Mouse (Mus musculus) spleen, adult 2 months (tissue): Measurements from ENCODE around the gene Gzmd. TPM values are rescaled to one million over a fixed set of nuclear protein-coding genes. Genes with fewer than 3 reads are reported as not detected.

ENCODE experiments used
- DNase-seq, 2 experiments: peaks; one replicate each; pipeline versions ENCODE4 v3.0.0 to v3.0.0-alpha.2; 2012 to 2021; ENCODE audit warnings: low spot score in 2 of 2, low read depth in 1 of 2
- H3K27ac ChIP-seq: fragments of 200-500 bp; 2 replicates; pipeline ENCODE4 v1.5.1; 2012; ENCODE audit warnings: low read length, inconsistent platforms; ENCODE audit not compliant: insufficient read depth
- H3K27me3 ChIP-seq: fragments of 200-500 bp; 2 replicates; pipeline ENCODE4 v1.6.1; 2012; ENCODE audit warnings: mild to moderate bottlenecking, moderate library complexity, low read length, inconsistent platforms; ENCODE audit not compliant: control insufficient read depth, insufficient read depth
- H3K36me3 ChIP-seq: fragments of 200-500 bp; 2 replicates; pipeline ENCODE4 v1.6.1; 2012; ENCODE audit warnings: mild to moderate bottlenecking, low read length, inconsistent platforms; ENCODE audit not compliant: control insufficient read depth, insufficient read depth
- H3K4me1 ChIP-seq: fragments of 200-500 bp; 2 replicates; pipeline ENCODE4 v1.6.1; 2011; ENCODE audit warnings: inconsistent platforms; ENCODE audit not compliant: control insufficient read depth, insufficient read depth, insufficient read length
- H3K4me3 ChIP-seq: fragments of 200-500 bp; 2 replicates; pipeline ENCODE4 v1.5.1; 2011; ENCODE audit warnings: mild to moderate bottlenecking, inconsistent platforms; ENCODE audit not compliant: insufficient read depth, insufficient read length; ENCODE audit errors: extremely low read depth
- CTCF ChIP-seq: fragments of 200-500 bp; IDR thresholded peaks from 2 replicates; pipeline ENCODE4 v1.5.1; 2011; ENCODE audit warnings: mild to moderate bottlenecking, inconsistent platforms; ENCODE audit not compliant: insufficient read depth, insufficient read length, insufficient replicate concordance; ENCODE audit errors: extremely low read depth
- POLR2A ChIP-seq: fragments of 200-500 bp; IDR thresholded peaks from 2 replicates; pipeline ENCODE4 v1.6.1; 2011; ENCODE audit warnings: low read depth, low read length, inconsistent platforms
- WGBS: fragments of 180-500 bp; shearing (Covaris S2); methylation state at CpG from one replicate; pipeline ENCODE4 v1.1.7; 2018; 5-methylcytosine and 5-hydroxymethylcytosine counted together
- polyA plus RNA-seq: library from polyadenylated mRNA; depleted of rRNA; stranded (reverse); fragments of >200 nt; gene quantifications from 2 replicates; pipeline ENCODE4 v1.2.3, GENCODE M21; 2012; rRNA removed

Gene Gzmd
- polyA plus RNA-seq, 1 experiment, result not detected

DNA sequence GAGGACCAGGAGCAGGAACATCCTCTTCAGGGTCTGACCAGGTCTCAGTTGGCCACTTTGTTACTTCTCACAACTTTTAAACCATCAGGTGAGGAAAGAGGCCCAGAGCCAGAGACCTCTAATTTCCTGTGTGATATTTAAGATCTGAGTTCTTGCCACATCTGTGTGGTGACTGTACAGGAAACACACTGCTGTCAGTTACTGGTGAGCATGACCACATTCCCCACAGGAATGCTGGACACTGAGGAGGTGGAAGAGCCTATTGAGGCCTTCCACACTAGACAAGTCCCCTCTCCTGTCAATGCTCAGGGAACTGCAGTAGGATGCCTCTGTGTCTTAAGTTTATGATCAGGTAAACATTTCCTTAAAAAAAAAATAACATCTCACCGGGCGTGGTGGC is 47.2 kb downstream of the Gzmd start, which contains the start of gene Mcpt8:
Mcpt8 (minus strand) TSS at position 107 of the 400 bp plus-strand sequence.
- Histone ChIP-seq H3K27me3 (no peaks in the 10 kb centered on the region), H3K4me3 (no peak within 1 kb of the TSS), H3K4me1 (no peaks in the 10 kb centered on the region), H3K27ac (no peak within 1 kb of the TSS), H3K36me3 (no peaks in the 10 kb centered on the region)
- TF ChIP-seq CTCF (no peak), POLR2A (no peak)
- no peak for DNase-seq
- WGBS, result 83% methylated on average over 2 of the region's 2 CpGs

DNA sequence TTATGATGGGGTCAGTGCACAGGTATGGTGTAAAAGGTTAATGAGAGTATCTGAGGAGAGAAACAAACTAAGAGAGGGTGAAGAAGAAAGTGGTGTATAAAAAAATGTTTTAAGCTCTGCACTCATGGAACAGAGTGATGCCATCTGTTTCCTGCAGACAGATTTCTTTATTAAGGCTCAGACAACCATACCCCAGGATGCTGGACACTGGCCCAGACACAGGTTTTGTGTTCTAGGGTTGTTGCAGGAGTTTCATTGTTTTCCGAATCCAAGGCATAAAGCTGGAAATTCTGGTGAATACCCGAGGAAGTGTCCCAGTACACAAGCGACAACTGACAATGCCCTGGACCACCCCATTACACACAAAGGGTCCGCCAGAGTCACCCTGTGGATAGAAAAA is 50.4 kb downstream of the Gzmd start:
- Histone ChIP-seq H3K27me3 (no peaks in the 10 kb centered on the region), H3K36me3 (no peaks in the 10 kb centered on the region), H3K4me1 (no peaks in the 10 kb centered on the region), H3K4me3 (no peak overlapping the region), H3K27ac (no peak overlapping the region)
- no peak for DNase-seq
- no peak for TF ChIP-seq POLR2A
- no peak for TF ChIP-seq CTCF
- WGBS, result 67% methylated on average over 4 of the region's 4 CpGs

Other genes with a start within 250 kb of the Gzmd start
- 0.07 and 0.13 TPM in 2 replicates for gene Cbln3, start 248.2 kb downstream of the Gzmd start, polyA plus RNA-seq
- gene Khnyn, start 247.7 kb downstream of the Gzmd start, polyA plus RNA-seq, result 30.3 and 31.6 TPM in 2 replicates
- 22.3 and 25.1 TPM in 2 replicates for gene Sdr39u1, start 232.3 kb downstream of the Gzmd start, polyA plus RNA-seq
- gene Cma1, start 187.9 kb downstream of the Gzmd start, polyA plus RNA-seq, result 1.0 and 1.4 TPM in 2 replicates
- not detected in 2 replicates for gene Cma2, start 181.6 kb downstream of the Gzmd start, polyA plus RNA-seq
- gene Mcpt1, start 114.6 kb downstream of the Gzmd start, polyA plus RNA-seq, result 0.18 and 0.26 TPM in 2 replicates
- gene Mcpt9, start 102.1 kb downstream of the Gzmd start, polyA plus RNA-seq, result not detected in 2 replicates
- 0.12 TPM in 1 of 2 replicates, not detected in the other for gene Mcpt2, start 90.6 kb downstream of the Gzmd start, polyA plus RNA-seq
- gene Mcpt4, start 70.3 kb downstream of the Gzmd start, polyA plus RNA-seq, result 0.23 TPM in 2 replicates
- 0.31 and 0.34 TPM in 2 replicates for gene Mcpt8, start 47.3 kb downstream of the Gzmd start, polyA plus RNA-seq
- 1.7 and 2.0 TPM in 2 replicates for gene Ctsg, start 30.0 kb downstream of the Gzmd start, polyA plus RNA-seq
- not detected in 2 replicates for gene Gzme, start 12.0 kb downstream of the Gzmd start, polyA plus RNA-seq
- gene Gzmg, start 27.0 kb upstream of the Gzmd start, polyA plus RNA-seq, result not detected in 2 replicates
- not detected in 2 replicates for gene Gzmn, start 42.0 kb upstream of the Gzmd start, polyA plus RNA-seq
- gene Gzmf, start 78.8 kb upstream of the Gzmd start, polyA plus RNA-seq, result not detected in 2 replicates
- gene Gzmc, start 102.0 kb upstream of the Gzmd start, polyA plus RNA-seq, result not detected in 2 replicates
- 2.6 and 2.7 TPM in 2 replicates for gene Gzmb, start 129.7 kb upstream of the Gzmd start, polyA plus RNA-seq
- not detected in 2 replicates for gene Atp12a, start 232.5 kb upstream of the Gzmd start, polyA plus RNA-seq